Comparison of ENCODE assay signal across 14 mouse cellular contexts in the genomic region with DNA sequence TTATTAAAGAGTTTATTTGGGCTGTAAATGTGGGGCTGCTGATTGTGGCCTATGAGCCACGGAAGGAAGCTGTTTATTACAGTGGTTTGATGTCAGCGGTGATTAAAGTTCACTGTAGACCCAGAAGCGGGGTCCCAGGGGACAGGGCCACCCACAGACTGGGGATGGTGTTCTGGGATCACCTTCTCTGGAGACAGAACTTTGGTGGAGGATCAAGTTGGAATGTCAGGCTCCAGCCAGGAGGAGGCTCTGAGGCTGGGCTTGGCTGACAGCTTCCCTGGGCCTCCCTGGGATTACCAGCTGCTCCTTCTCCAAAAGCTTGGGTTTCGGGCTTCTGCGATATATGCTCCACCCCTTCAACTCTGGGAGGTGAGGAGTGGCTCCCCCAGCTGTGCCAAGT.
"Had no signal": no experiment of that assay in that cellular context is flagged by ENCODE, and none has a peak within 500 bp of the region (broad histone marks: within the 10 kb centered on the region; RNA-seq: fewer than 3 reads in every experiment).

No protein-coding gene starts in this region.

- H3K4me1 ChIP-seq: intestine, embryonic 15.5 days; liver, embryonic 15.5 days; midbrain, embryonic 13.5 days had no signal

- H3K4me2 ChIP-seq: intestine, embryonic 15.5 days; liver, embryonic 11.5 days; liver, embryonic 15.5 days; midbrain, embryonic 13.5 days had no signal

- H3K27me3 ChIP-seq: intestine, embryonic 15.5 days; liver, embryonic 15.5 days; midbrain, embryonic 13.5 days had no signal

- H3K9me3 ChIP-seq: intestine, embryonic 15.5 days; liver, embryonic 15.5 days; midbrain, embryonic 13.5 days had no signal

- H3K9ac ChIP-seq: intestine, embryonic 15.5 days; liver, embryonic 15.5 days; midbrain, embryonic 13.5 days had no signal

- H3K4me3 ChIP-seq: intestine, embryonic 15.5 days; liver, embryonic 15.5 days; midbrain, embryonic 13.5 days had no signal

- ATAC-seq: intestine, embryonic 15.5 days; lung, postnatal 0 days; midbrain, embryonic 13.5 days had no signal

- H3K36me3 ChIP-seq: intestine, embryonic 15.5 days; liver, embryonic 15.5 days; midbrain, embryonic 13.5 days had no signal

- DNase-seq: layer of hippocampus, adult 9-11 months; layer of hippocampus, postnatal 36 days; lung, adult 2 months; lung, postnatal 36 days; right cerebral cortex, adult 18-20 months; right cerebral cortex, postnatal 25 days; thymus, adult 18-20 months; thymus, postnatal 14 days had no signal

- H3K27ac ChIP-seq: intestine, embryonic 15.5 days; liver, embryonic 15.5 days; midbrain, embryonic 13.5 days; stomach, postnatal 0 days had no signal
